Mouse (Mus musculus) heart, embryonic 11.5 days (tissue): ENCODE results near the gene Tmem204. TPM values are rescaled to one million over a fixed set of nuclear protein-coding genes. Genes with fewer than 3 reads are reported as not detected.
A peak's percentile ranks its signal among the peaks of the same experiment; 100 is the strongest.

Experiments used
- ATAC-seq: fragments of 200-750 bp; cut with Nextera tagmentation; replicated peaks from 2 replicates; pipeline ENCODE4 v1.8.0; 2017; ENCODE audit warnings: moderate library complexity; ENCODE audit not compliant: insufficient number of reproducible peaks, low FRiP score, low TSS enrichment
- H3K27ac ChIP-seq: fragments of 300-500 bp; sonication (generic); 2 replicates; pipeline ENCODE4 v1.5.1; 2014; ENCODE audit warnings: mild to moderate bottlenecking, low read depth, low read length
- H3K27me3 ChIP-seq: fragments of 300-500 bp; sonication (generic); 2 replicates; pipeline ENCODE4 v1.6.1; 2014; ENCODE audit warnings: mild to moderate bottlenecking, low read length, mixed read lengths; ENCODE audit not compliant: control insufficient read depth, insufficient read depth
- H3K36me3 ChIP-seq: fragments of 300-500 bp; sonication (generic); 2 replicates; pipeline ENCODE4 v1.6.1; 2014; ENCODE audit warnings: mild to moderate bottlenecking, low read length, moderate library complexity, mixed read lengths; ENCODE audit not compliant: control insufficient read depth, insufficient read depth
- H3K4me1 ChIP-seq: fragments of 300-500 bp; sonication (generic); 2 replicates; pipeline ENCODE4 v1.6.1; 2014; ENCODE audit warnings: low read length; ENCODE audit not compliant: control insufficient read depth, insufficient read depth
- H3K4me2 ChIP-seq: fragments of 300-500 bp; sonication (generic); 2 replicates; pipeline ENCODE4 v1.6.1; 2014; ENCODE audit warnings: mild to moderate bottlenecking, moderate library complexity
- H3K4me3 ChIP-seq: fragments of 300-500 bp; sonication (generic); 2 replicates; pipeline ENCODE4 v1.5.1; 2014; ENCODE audit warnings: low read depth, low read length
- H3K9ac ChIP-seq: fragments of 300-500 bp; sonication (generic); 2 replicates; pipeline ENCODE4 v1.6.1; 2014; ENCODE audit warnings: mild to moderate bottlenecking, low read depth, low read length, moderate library complexity
- H3K9me3 ChIP-seq: fragments of 300-500 bp; sonication (generic); replicated peaks from 2 replicates; pipeline ENCODE4 v1.6.1; 2016; ENCODE audit warnings: low read length; ENCODE audit not compliant: control insufficient read depth
- WGBS: fragments of 180-500 bp; shearing (Covaris S2); extraction: QIAGEN DNeasy Blood & Tissue Kit; methylation state at CpG from one replicate; pipeline ENCODE4 v1.1.7; 2014; ENCODE audit not compliant: insufficient replicate concordance; 5-methylcytosine and 5-hydroxymethylcytosine counted together
- polyA plus RNA-seq: library from polyadenylated mRNA; unstranded; fragments of >200 nt; fragmentation: Nextera tagmentation; extraction: Ambion mirVana; gene quantifications from 2 replicates; pipeline ENCODE4 v1.2.1, GENCODE M21; 2014

Gene Tmem204
- polyA plus RNA-seq, 1 experiment from 2014 or later, result 14.4 TPM

DNA sequence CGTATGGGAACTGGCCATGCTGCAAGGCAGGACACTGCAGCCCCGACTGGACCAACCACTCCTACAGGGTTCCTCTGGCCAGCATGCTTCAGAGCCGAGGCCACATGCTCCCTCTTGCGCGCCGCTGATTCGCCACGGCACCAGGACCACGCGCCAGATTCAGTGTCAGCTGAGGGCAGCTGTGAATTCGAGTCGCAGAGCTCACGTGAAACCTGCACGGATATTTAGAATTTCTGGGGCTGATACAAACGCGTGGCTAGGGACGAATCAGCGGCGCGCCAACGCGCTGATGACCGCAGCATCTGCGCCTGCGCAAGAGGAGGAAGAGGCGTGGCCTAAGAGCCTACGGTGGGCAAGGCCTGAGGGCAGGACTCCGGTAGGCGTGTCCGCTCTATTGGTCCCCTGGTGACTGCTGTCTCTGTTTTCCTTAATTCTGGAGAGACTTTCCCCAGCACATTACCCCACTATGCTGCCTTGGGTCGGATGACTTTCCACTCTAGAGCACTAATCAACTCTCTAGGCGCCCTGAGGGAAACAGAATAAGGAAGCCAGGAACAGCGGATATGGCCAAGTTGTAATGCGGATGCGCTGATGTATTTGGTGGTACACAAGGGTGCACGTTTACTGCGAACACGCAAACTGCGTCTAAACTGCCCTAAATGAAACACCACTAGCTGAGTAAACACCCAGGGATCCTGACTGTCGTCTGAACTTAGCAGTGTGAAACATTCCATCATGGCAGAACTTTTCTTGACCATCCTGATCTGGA is 32.5 kb upstream of the Tmem204 start, which contains the start of gene Telo2:
Gene Telo2 (minus strand): TSS at position 304 of the 769 bp plus-strand sequence.
- H3K27ac ChIP-seq, result peak within 1 kb of the TSS; percentile 95
- H3K27me3 ChIP-seq, result no peaks in the 10 kb centered on the region
- peak within 1 kb of the TSS; percentile 86 for H3K9ac ChIP-seq
- WGBS, result 4% methylated on average over 40 of the region's 40 CpGs
- no peaks in the 10 kb centered on the region for H3K9me3 ChIP-seq
- no peaks in the 10 kb centered on the region for H3K36me3 ChIP-seq
- peaks cover 8% of the 10 kb centered on the region; the same call in 1 of the 2 replicates for H3K4me1 ChIP-seq
- H3K4me2 ChIP-seq, result peak within 1 kb of the TSS; percentile 81
- ATAC-seq, result peak; percentile 86
- H3K4me3 ChIP-seq, result peak within 1 kb of the TSS; percentile 48

DNA sequence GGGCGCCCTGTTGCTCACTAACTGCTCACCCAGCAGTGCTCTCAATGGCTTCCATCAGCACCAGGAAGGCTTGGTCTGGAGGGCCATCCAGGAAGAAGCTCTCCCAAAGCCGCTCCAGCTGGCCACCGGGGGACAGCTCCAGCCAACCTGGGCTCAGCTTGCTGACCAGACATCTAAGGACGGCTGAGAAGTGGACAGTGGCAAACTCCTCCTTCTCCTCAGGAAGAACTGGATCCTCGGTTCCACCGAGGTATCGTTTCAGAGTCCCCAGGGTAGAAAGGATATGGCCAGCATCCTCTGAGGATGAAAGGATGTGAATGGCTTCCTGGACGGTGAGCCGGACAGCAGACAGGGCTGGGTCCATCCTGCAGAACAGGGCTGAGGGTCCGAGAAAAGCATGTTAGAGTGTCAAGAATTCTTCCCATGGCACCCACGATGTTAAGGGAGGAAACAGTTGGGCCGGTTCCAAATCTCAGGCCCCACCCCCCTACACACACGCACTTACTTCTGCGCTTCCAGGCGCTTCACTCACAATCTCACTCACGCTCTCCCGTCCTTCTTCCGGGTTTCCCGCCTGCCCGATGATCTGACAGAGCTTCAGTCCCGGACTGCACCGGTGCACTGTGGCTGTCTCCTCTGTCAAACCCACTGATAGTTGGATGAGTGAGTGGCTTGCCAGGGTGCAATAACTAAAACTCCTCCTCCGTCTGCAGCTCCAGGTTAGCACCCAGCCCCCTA is 31.7 kb upstream of the Tmem204 start:
- H3K27ac ChIP-seq, result peak overlapping the region; percentile 95
- H3K4me3 ChIP-seq, result peak overlapping the region; percentile 48
- H3K9ac ChIP-seq, result peak overlapping the region; percentile 86
- H3K4me1 ChIP-seq, result peaks cover 8% of the 10 kb centered on the region; the same call in 1 of the 2 replicates
- no peaks in the 10 kb centered on the region for H3K27me3 ChIP-seq
- ATAC-seq, result peak; percentile 47
- no peaks in the 10 kb centered on the region for H3K9me3 ChIP-seq
- no peaks in the 10 kb centered on the region for H3K36me3 ChIP-seq
- H3K4me2 ChIP-seq, result peak overlapping the region; percentile 81
- 10% methylated on average over 23 of the region's 23 CpGs for WGBS

- no peaks in the 10 kb centered on the region for H3K27me3 ChIP-seq
- H3K9me3 ChIP-seq, result no peaks in the 10 kb centered on the region
- no peak overlapping the region for H3K27ac ChIP-seq
- no peak overlapping the region; the same call in 1 of the 2 replicates for H3K9ac ChIP-seq
- no peaks in the 10 kb centered on the region; the same call in none of the 2 replicates for H3K36me3 ChIP-seq
- H3K4me1 ChIP-seq, result peaks cover 8% of the 10 kb centered on the region; the same call in 1 of the 2 replicates
- no peak for ATAC-seq
- H3K4me2 ChIP-seq, result no peak overlapping the region
- no peak overlapping the region for H3K4me3 ChIP-seq
- 71% methylated on average over 3 of the region's 3 CpGs for whole genome bisulfite sequencing
Measured at GRCm38 (mm10) chr17:25112423-25112810, 29.0 kb upstream of the Tmem204 start.

DNA sequence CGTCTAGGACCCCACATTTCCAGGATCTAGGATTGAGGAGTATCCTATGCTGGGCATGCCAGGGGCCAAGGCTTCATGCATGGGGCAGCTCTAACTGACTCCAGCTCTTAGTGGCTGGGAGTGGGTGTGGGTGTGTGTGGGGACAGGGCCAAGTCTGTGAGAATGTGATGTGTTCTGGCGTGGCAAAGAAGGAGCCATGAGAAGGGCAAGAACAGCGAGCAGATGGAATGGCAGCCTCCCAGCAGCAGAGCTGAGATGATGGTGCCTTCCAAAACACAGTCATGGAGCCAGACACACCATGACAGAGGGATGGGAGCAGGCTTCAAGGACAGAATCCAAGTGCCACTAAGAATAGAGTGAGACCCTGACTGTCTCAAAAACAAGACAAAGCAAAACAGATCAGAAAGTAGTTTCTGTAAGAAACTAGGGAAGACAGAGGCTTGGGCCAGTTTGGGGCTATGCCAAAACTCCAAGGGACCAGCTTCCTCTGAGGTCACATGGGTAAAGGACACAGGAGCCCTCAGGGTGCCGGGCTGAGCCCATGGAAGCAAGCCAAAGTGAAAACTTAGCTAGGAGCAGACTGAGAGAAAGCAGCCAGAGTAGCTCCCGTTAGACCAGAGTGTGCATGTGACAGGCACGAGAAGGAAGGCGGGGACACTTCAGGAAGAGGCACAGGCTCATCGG is 28.5 kb upstream of the Tmem204 start:
- H3K4me3 ChIP-seq, result no peak overlapping the region
- no peak for ATAC-seq
- no peaks in the 10 kb centered on the region for H3K27me3 ChIP-seq
- H3K9ac ChIP-seq, result no peak overlapping the region; the same call in 1 of the 2 replicates
- no peak overlapping the region for H3K27ac ChIP-seq
- H3K4me2 ChIP-seq, result no peak overlapping the region
- H3K36me3 ChIP-seq, result peaks cover 4% of the 10 kb centered on the region
- peaks cover 8% of the 10 kb centered on the region; the same call in 1 of the 2 replicates for H3K4me1 ChIP-seq
- no peaks in the 10 kb centered on the region for H3K9me3 ChIP-seq
- 83% methylated on average over 8 of the region's 8 CpGs for WGBS

GRCm38 (mm10) chr17:25111220-25111619 is 27.8 kb upstream of the Tmem204 start:
- Histone ChIP-seq H3K4me3 (no peak overlapping the region), H3K9ac (no peak overlapping the region), H3K36me3 (peaks cover 9% of the 10 kb centered on the region), H3K4me1 (peaks cover 7% of the 10 kb centered on the region; the same call in 1 of the 2 replicates), H3K4me2 (no peak overlapping the region), H3K9me3 (no peaks in the 10 kb centered on the region), H3K27me3 (no peaks in the 10 kb centered on the region), H3K27ac (no peak overlapping the region)
- no peak for ATAC-seq
- 90% methylated on average over 5 of the region's 5 CpGs for WGBS

- H3K36me3 ChIP-seq, result peaks cover 12% of the 10 kb centered on the region
Measured at GRCm38 (mm10) chr17:25110590-25110989, 27.2 kb upstream of the Tmem204 start.

GRCm38 (mm10) chr17:25109578-25109977 is 26.2 kb upstream of the Tmem204 start:
- Histone ChIP-seq H3K4me3 (no peak overlapping the region), H3K27me3 (no peaks in the 10 kb centered on the region), H3K36me3 (peaks cover 17% of the 10 kb centered on the region), H3K9me3 (no peaks in the 10 kb centered on the region), H3K27ac (no peak overlapping the region), H3K9ac (no peak overlapping the region), H3K4me1 (no peaks in the 10 kb centered on the region), H3K4me2 (no peak overlapping the region)
- no peak for ATAC-seq
- 68% methylated on average over 2 of the region's 2 CpGs for WGBS

More at GRCm38 (mm10) chr17:25110590-25110989, 27.2 kb upstream of the Tmem204 start:
- Histone ChIP-seq H3K9ac (no peak overlapping the region), H3K4me1 (peaks cover 4% of the 10 kb centered on the region; the same call in 1 of the 2 replicates), H3K9me3 (no peaks in the 10 kb centered on the region), H3K4me3 (no peak overlapping the region), H3K27me3 (no peaks in the 10 kb centered on the region), H3K27ac (no peak overlapping the region), H3K4me2 (no peak overlapping the region)
- 84% methylated on average over 6 of the region's 6 CpGs for WGBS
- ATAC-seq, result no peak

DNA sequence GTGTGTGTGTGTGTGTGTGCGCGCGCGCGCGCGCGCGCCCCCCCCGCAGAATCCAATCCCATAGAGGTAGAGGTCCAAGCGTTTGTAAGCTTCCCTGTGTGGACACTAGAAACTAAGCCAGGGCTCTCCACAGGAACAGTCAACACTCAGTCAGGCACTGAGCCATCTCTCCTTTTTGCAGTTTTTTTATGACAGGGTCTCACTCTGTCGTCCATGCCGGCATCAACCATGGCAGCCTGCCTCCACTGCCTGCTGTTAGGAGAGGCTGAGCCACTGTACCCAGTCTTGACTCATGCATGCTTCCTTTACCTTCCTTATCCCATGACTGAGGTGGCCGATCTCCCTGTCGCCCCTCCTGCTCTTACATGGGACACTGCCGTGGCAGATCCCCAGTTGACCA is 24.4 kb upstream of the Tmem204 start:
- no peaks in the 10 kb centered on the region for H3K27me3 ChIP-seq
- H3K4me3 ChIP-seq, result no peak overlapping the region
- no peak overlapping the region for H3K4me2 ChIP-seq
- WGBS, result 76% methylated on average over 16 of the region's 16 CpGs
- no peaks in the 10 kb centered on the region for H3K4me1 ChIP-seq
- H3K9me3 ChIP-seq, result no peaks in the 10 kb centered on the region
- peaks cover 25% of the 10 kb centered on the region for H3K36me3 ChIP-seq
- ATAC-seq, result no peak
- no peak overlapping the region for H3K27ac ChIP-seq
- no peak overlapping the region for H3K9ac ChIP-seq
